Mouse (Mus musculus) lung, postnatal 10 days (tissue): ENCODE measurements around the gene Eva1a.

Experiments
- DNase-seq: peaks from one replicate; pipeline ENCODE4 v3.0.0; 2021

Gene Eva1a

DNA sequence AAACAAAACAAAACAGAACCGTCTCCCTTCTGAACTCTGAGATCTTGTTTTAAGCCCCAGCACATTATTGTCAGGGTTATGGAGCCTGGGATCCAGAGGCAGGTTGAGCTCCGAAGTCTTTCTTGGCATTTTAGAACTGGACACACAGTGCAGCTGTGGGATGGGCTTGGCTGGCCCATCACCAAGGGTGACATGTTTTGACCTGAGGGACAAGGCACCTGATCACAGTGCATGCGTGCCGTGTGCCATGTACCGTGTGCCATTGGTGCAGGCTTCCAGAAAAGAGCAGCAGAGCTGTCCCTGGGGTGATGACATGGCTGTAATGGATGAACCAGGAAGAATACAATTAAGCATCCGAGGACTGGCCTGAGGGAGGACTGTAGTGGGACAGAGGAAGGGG is 29.6 kb downstream of the Eva1a start:
- no peak for DNase-seq

GRCm38 (mm10) chr6:82073011-82073410 is 32.2 kb downstream of the Eva1a start:
- peak; percentile 36 for DNase-seq

DNA sequence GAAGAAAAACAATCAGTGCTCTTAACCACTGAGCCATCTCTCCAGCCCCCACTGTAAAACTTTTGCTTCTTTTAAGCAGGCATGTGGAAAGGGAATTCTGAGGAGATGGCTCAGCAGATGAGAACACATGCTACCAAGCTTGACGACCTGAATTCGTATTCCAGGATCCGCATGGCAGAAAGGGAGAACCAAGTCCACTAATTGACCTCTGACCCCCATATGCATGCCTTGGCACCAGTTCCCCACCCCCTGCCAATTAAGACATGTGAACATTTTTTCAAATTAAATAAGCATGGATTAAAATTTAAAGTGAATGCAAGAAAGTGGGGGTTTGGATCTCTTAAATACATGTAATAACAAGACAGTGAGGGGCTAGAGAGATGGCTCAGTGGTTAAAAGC is 32.7 kb downstream of the Eva1a start:
- no peak for DNase-seq

DNA sequence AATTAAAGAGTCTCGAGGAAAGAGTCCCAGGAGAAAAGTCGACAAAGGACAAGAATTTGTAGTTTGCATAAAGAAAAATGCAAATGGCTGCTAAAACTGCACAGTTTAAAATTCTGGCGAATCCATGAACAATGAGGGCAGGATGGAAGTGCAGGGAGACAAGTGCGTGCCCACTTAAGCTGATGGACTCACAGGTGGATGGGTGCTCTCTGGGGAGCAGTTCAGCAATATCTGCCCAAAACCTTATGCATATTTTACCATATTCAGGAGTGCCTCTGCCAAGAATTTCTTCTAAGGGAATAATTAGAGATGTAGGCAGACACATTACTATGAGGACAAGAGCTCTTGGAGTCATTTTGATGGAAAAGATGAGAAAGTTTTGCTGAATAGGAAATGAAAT is 35.5 kb downstream of the Eva1a start:
- DNase-seq, result no peak

DNA sequence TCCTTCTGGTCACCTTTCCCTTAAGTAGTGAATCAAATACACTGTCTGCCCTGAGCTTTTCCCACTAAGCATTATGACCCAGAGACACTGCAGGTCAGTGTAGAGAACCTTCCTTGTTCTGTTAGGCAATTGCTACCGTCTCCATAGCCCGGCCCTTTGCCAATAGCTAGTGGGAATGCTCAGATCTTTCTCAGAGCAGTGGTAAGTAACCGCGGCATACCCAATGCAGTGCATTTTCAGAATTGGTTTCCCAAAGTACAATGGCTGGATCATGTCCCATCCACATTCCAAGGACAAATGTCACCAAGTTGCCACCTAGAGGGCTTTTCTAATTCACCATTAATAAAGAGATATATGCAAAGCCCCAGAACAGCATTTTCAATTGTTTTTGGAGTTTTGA is 38.0 kb downstream of the Eva1a start:
- DNase-seq, result no peak

- DNase-seq, result no peak
Measured at GRCm38 (mm10) chr6:82083655-82084054, 42.8 kb downstream of the Eva1a start.

DNA sequence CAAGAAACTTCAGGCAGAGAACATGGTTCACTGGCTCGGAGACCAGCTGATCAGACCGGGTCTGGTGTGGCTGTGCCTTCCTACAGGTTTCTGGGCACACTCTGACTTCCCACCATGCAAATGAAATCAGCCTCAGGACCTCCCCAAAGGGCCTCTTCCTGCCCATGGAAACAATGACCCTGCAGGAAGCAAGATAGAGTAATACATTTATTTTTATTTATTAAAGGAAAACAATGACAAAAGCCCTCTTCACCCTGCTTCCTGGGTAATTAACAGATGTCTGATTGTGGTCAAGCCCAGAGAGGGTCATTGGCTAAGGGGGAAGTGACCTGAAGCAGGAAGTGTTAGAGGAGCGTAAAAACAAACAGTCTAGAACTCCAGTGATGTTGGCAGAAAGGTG is 43.4 kb downstream of the Eva1a start:
- DNase-seq, result peak; percentile 57

DNA sequence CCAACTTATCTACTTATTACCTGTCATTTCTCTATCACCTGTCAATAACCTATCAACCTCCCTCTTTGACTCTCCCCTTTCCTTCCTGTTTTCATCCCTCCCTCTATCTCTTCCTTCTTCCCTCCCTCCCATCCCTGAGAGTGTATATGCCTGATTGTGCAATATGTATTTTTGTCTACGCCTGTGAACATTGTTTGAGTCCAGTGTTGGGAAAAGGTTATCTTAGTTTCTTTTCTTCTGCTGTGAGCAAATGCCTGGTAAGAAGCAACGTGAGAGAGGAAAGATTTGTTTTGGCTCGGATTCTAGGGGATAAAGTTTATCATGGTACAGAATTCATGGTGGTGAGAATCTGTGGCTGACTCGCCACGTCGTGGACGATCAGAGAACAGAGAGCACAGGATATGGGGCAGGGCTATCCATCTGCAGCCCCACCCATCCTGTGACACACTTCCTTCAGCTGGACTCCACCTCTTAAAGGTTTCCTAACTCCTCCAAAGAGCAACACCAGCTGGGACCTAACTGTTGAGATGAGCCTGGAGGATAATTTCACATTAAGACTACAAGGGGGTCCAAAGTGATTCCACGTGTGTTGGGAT is 44.6 kb downstream of the Eva1a start:
- DNase-seq, result peak; percentile 19

GRCm38 (mm10) chr6:82088133-82088532 is 47.3 kb downstream of the Eva1a start:
- no peak for DNase-seq

- no peak for DNase-seq
Measured at GRCm38 (mm10) chr6:82091773-82092172, 50.9 kb downstream of the Eva1a start.

DNA sequence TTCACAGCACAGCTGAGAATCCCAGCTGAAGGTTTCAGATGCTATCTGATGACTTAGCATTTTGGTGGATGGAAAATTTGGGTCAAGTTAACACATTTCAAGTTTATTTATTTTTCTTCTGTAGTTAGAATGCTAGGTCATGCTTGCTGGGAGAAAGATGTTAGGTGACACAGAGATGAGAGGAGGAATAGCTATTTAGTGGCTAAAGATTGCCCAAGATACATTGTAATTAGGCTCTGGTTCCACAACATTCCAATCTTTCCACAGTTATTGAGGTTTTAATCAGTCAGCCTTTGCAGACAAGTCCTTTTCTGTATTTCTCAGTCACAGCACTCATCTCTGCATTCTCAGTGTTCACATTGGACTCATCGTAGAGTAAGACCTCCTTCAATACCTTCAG is 56.9 kb downstream of the Eva1a start:
- DNase-seq, result no peak

DNA sequence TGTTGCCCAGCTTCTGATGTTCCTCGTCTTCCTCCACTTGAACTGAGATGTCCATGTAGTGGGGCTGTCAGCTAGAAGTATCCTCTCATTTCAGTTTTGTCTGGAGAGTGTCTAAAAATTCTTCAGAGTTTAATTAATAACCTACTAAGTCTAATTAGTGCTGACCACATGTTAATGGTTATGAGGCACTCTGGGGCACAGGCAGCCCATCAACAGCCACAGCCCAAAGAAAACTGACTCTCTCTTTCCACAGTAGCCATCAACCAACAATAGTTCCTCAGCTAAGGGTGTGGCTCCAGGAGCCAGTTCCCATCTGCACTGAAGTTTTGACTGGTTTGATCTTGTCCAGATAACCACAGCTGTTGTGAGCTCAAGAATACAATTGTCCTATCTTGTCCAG is 57.6 kb downstream of the Eva1a start:
- DNase-seq, result no peak

- peak; percentile 69 for DNase-seq
Measured at GRCm38 (mm10) chr6:82110473-82110872, 69.6 kb downstream of the Eva1a start.

DNA sequence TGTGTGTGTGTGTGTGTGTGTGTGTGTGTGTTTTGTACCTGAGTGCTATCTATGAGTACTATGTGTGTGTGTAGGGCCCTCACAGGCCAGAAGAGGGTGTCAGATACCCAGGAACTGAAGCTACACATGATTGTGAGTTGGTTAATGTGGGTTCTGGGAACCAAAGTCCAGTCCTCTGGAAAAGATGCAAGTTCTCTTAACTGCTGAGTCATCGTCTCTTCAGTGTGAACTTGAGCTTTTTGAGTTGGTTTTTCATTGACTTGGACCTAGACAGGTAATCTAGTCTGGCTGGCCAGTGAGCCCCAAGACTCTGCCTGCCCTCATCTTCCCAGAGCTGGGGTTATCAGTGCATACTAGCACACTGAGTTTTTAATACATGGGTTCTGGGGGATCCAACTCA is 70.3 kb downstream of the Eva1a start:
- DNase-seq, result no peak

- peak; percentile 83 for DNase-seq
Measured at GRCm38 (mm10) chr6:82111540-82111939, 70.7 kb downstream of the Eva1a start.

DNA sequence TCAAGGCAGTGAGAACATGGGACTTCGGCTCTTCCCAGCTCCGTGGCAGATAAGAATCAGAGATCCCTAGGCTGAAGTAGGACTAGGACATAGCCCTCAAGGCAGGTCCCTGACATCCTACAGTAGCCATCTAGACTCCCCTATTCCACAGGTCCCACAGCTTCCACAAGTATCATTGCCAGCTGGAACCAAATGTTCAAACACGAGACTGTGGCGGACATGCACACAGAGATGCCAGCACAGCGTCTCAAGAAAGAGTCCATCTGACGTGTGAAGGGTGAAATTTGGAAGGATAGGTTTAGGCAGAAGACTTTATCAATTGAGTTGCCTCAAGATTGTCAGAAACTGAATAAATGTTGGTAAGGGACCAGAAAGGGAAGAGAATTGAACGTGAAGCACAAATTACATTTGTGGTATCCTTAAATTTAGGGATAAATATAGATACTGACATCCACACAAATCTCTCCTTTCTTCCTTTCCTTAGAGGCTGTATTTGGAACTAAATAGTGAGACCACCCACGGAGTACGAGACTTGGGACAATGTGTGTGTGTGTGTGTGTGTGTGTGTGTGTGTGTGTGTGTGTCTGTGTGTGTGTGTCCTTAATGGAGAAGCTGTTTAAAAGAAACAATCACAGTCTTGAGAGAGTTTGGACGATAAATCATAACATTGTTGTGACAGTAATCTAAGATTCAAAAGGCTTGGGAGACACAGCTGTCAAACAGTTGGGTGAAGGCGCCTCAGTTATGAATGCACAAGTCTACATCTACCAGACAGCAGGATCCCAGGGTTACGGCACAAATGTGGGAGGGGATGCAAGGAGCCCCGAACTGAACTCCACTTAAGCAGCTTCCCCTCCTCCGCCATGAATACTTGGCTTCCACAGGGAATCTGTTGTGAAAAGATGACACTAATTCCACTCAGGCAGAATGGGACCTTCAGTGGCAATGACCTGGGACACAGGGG is 71.6 kb downstream of the Eva1a start:
- DNase-seq, result peak; percentile 81

GRCm38 (mm10) chr6:82115335-82115965 is 74.6 kb downstream of the Eva1a start:
- no peak for DNase-seq

GRCm38 (mm10) chr6:82116176-82116575 is 75.3 kb downstream of the Eva1a start:
- DNase-seq, result no peak

DNA sequence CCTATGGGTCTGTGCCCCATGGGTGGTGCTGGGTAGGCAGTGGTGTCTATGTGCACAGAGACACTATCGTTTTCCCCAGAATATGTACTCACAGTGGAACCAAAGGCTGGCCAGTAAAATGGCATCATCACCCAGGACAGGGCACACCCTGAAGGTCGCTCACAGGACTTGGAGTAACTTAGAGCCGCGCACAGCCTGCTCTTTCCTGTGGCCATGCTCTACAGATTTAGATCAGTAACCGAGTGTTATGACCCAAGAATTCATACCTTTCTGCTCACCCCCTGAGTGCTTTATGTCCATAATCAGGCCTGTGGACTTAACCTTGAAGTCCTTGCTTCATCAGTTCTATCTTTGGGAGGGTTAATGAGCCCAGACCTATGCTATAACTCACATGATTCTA is 77.0 kb downstream of the Eva1a start:
- DNase-seq, result no peak

- DNase-seq, result peak; percentile 89
Measured at GRCm38 (mm10) chr6:82119322-82120162, 78.7 kb downstream of the Eva1a start.

GRCm38 (mm10) chr6:82125134-82125533 is 84.3 kb downstream of the Eva1a start:
- DNase-seq, result no peak

GRCm38 (mm10) chr6:82127827-82128226 is 87.0 kb downstream of the Eva1a start:
- DNase-seq, result peak; percentile 58

DNA sequence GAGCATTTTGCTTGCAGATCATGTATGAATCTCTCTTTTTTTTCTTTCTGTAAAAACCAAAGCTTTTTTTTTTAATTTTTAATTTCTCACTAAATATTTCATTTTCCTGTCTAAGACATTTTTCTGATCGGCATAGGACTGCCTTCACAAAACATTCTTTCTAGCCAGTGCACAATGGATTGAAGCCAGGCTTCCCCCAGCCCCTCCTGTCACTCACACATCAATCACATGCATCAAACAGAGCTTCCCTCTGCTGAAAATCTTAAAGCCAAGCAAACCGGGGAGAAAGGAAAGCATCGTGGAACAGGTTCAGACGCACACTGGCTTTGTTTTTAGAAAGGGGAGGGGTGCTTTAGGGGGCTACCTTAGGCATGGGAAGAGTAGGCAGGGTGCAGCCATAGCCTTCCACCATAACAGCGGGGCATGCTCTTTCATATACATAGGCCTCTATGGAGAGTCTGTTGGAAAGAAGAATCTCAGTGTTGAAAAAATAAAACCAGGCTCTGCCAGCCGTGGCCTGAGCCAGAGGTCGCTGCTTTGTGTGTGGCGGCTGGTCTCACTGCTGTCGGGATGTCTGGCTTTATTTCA is 88.9 kb downstream of the Eva1a start:
- no peak for DNase-seq
